Mouse (Mus musculus) intestine, postnatal 0 days (tissue): ENCODE data around the gene Abcb1a. TPM values are rescaled to one million over a fixed set of nuclear protein-coding genes. Genes with fewer than 3 reads are reported as not detected.

ENCODE experiments used
- ATAC-seq: fragments of 200-750 bp; cut with Nextera tagmentation; 2 replicates; pipeline ENCODE4 v1.8.0; 2017; ENCODE audit warnings: mild to moderate bottlenecking, moderate TSS enrichment, moderate library complexity
- H3K27ac ChIP-seq: fragments of 300-500 bp; sonication (generic); 2 replicates; pipeline ENCODE4 v1.5.1; 2014; ENCODE audit warnings: mild to moderate bottlenecking, low read depth, low read length, moderate library complexity
- H3K27me3 ChIP-seq: fragments of 300-500 bp; sonication (generic); replicated peaks from 2 replicates; pipeline ENCODE4 v1.6.1; 2014; ENCODE audit warnings: low read length, mixed read lengths; ENCODE audit not compliant: control insufficient read depth, insufficient read depth
- H3K36me3 ChIP-seq: fragments of 300-500 bp; sonication (generic); 2 replicates; pipeline ENCODE4 v1.6.1; 2014; ENCODE audit warnings: mild to moderate bottlenecking, moderate library complexity; ENCODE audit not compliant: control insufficient read depth, insufficient read depth
- H3K4me1 ChIP-seq: fragments of 300-500 bp; sonication (generic); replicated peaks from 2 replicates; pipeline ENCODE4 v1.6.1; 2014; ENCODE audit warnings: antibody characterized with exemption, low read length, mixed read lengths; ENCODE audit not compliant: control insufficient read depth, insufficient read depth
- H3K4me2 ChIP-seq: fragments of 300-500 bp; sonication (generic); replicated peaks from 2 replicates; pipeline ENCODE4 v1.6.1; 2014; ENCODE audit warnings: low read depth, mild to moderate bottlenecking, moderate library complexity
- H3K4me3 ChIP-seq: fragments of 300-500 bp; sonication (generic); 2 replicates; pipeline ENCODE4 v1.5.1; 2014; ENCODE audit warnings: low read depth, low read length
- H3K9ac ChIP-seq: fragments of 300-500 bp; sonication (generic); 2 replicates; pipeline ENCODE4 v1.6.1; 2014; ENCODE audit warnings: mild to moderate bottlenecking, low read depth, low read length
- H3K9me3 ChIP-seq: fragments of 300-500 bp; sonication (generic); 2 replicates; pipeline ENCODE4 v1.6.1; 2016; ENCODE audit warnings: mixed run types; ENCODE audit not compliant: control insufficient read depth
- CTCF ChIP-seq: sonication (generic); IDR thresholded peaks from 2 replicates; pipeline ENCODE4 v1.5.1; 2016; ENCODE audit warnings: low read depth, mild to moderate bottlenecking, control low read depth, antibody characterized with exemption, moderate library complexity
- WGBS: fragments of 180-500 bp; shearing (Covaris S2); extraction: QIAGEN DNeasy Blood & Tissue Kit; methylation state at CpG from one replicate; pipeline ENCODE4 v1.1.7; 2014; 5-methylcytosine and 5-hydroxymethylcytosine counted together
- polyA plus RNA-seq: library from polyadenylated mRNA; unstranded; fragments of >200 nt; fragmentation: Nextera tagmentation; extraction: Ambion mirVana; gene quantifications from 2 replicates; pipeline ENCODE4 v1.2.1, GENCODE M21; 2015

Gene Abcb1a
- polyA plus RNA-seq, 1 experiment from 2014 or later, result 23.2 TPM

- Histone ChIP-seq H3K36me3 (no peaks in the 10 kb centered on the region), H3K4me2 (no peak overlapping the region), H3K4me1 (no peaks in the 10 kb centered on the region), H3K9ac (no peak overlapping the region), H3K27me3 (no peaks in the 10 kb centered on the region), H3K9me3 (no peaks in the 10 kb centered on the region), H3K27ac (no peak overlapping the region), H3K4me3 (no peak overlapping the region)
- no peak for ATAC-seq
- no peak for TF ChIP-seq CTCF
- 66% methylated on average over 6 of the region's 6 CpGs for WGBS
Measured at GRCm38 (mm10) chr5:8675262-8675951, 15.5 kb downstream of the Abcb1a start.

GRCm38 (mm10) chr5:8675952-8676262, 16.0 kb downstream of the Abcb1a start:
- H3K36me3 ChIP-seq, result no peaks in the 10 kb centered on the region
- no peak for ATAC-seq
- H3K9ac ChIP-seq, result no peak overlapping the region
- no peaks in the 10 kb centered on the region for H3K9me3 ChIP-seq
- no peak for TF ChIP-seq CTCF
- H3K27me3 ChIP-seq, result no peaks in the 10 kb centered on the region
- no peaks in the 10 kb centered on the region for H3K4me1 ChIP-seq
- H3K27ac ChIP-seq, result no peak overlapping the region
- WGBS, result 91% methylated on average over 1 of the region's 1 CpGs
- H3K4me2 ChIP-seq, result no peak overlapping the region
- H3K4me3 ChIP-seq, result no peak overlapping the region

GRCm38 (mm10) chr5:8681166-8681565, 21.3 kb downstream of the Abcb1a start:
- ATAC-seq, result no peak
- H3K9ac ChIP-seq, result no peak overlapping the region
- no peak overlapping the region for H3K27ac ChIP-seq
- H3K4me1 ChIP-seq, result no peaks in the 10 kb centered on the region
- 67% methylated on average over 3 of the region's 3 CpGs for WGBS
- no peaks in the 10 kb centered on the region for H3K27me3 ChIP-seq
- no peak for TF ChIP-seq CTCF
- no peak overlapping the region for H3K4me3 ChIP-seq
- H3K9me3 ChIP-seq, result no peaks in the 10 kb centered on the region
- H3K36me3 ChIP-seq, result no peaks in the 10 kb centered on the region
- H3K4me2 ChIP-seq, result no peak overlapping the region

GRCm38 (mm10) chr5:8683686-8684085, 23.8 kb downstream of the Abcb1a start:
- Histone ChIP-seq H3K27me3 (no peaks in the 10 kb centered on the region), H3K4me1 (no peaks in the 10 kb centered on the region), H3K4me2 (no peak overlapping the region), H3K9ac (no peak overlapping the region), H3K27ac (no peak overlapping the region), H3K9me3 (no peaks in the 10 kb centered on the region), H3K4me3 (no peak overlapping the region), H3K36me3 (peaks cover 5% of the 10 kb centered on the region; the same call in 1 of the 2 replicates)
- WGBS, result 54% methylated on average over 3 of the region's 3 CpGs
- ATAC-seq, result no peak
- TF ChIP-seq CTCF, result no peak

GRCm38 (mm10) chr5:8686071-8686470, 26.2 kb downstream of the Abcb1a start:
- no peak overlapping the region for H3K4me3 ChIP-seq
- H3K9me3 ChIP-seq, result no peaks in the 10 kb centered on the region
- WGBS, result 85% methylated on average over 2 of the region's 2 CpGs
- H3K27me3 ChIP-seq, result no peaks in the 10 kb centered on the region
- TF ChIP-seq CTCF, result no peak
- peaks cover 5% of the 10 kb centered on the region; the same call in 1 of the 2 replicates for H3K36me3 ChIP-seq
- no peak overlapping the region for H3K9ac ChIP-seq
- no peaks in the 10 kb centered on the region for H3K4me1 ChIP-seq
- no peak overlapping the region for H3K4me2 ChIP-seq
- ATAC-seq, result no peak
- H3K27ac ChIP-seq, result no peak overlapping the region

GRCm38 (mm10) chr5:8687550-8687949, 27.7 kb downstream of the Abcb1a start:
- Histone ChIP-seq H3K27me3 (no peaks in the 10 kb centered on the region), H3K36me3 (peaks cover 5% of the 10 kb centered on the region; the same call in 1 of the 2 replicates), H3K4me2 (no peak overlapping the region), H3K27ac (no peak overlapping the region), H3K4me3 (no peak overlapping the region), H3K9ac (no peak overlapping the region), H3K9me3 (no peaks in the 10 kb centered on the region), H3K4me1 (no peaks in the 10 kb centered on the region)
- no peak for TF ChIP-seq CTCF
- 62% methylated on average over 5 of the region's 5 CpGs for WGBS
- no peak for ATAC-seq

GRCm38 (mm10) chr5:8716061-8716460, 56.2 kb downstream of the Abcb1a start:
- no peak overlapping the region for H3K4me3 ChIP-seq
- H3K36me3 ChIP-seq, result no peaks in the 10 kb centered on the region; the same call in 1 of the 2 replicates
- no peaks in the 10 kb centered on the region for H3K9me3 ChIP-seq
- TF ChIP-seq CTCF, result no peak
- H3K9ac ChIP-seq, result no peak overlapping the region
- no peak for ATAC-seq
- no peak overlapping the region for H3K27ac ChIP-seq
- no peak overlapping the region for H3K4me2 ChIP-seq
- H3K27me3 ChIP-seq, result no peaks in the 10 kb centered on the region
- H3K4me1 ChIP-seq, result no peaks in the 10 kb centered on the region
